Mouse (Mus musculus): ENCODE measurements at regions not wholly inside any gene's neighbourhood (a gene's known extent, or its start where the extent isn't known, plus 50 kb on each side); places are given as distances from the start of the nearest gene placed in this dataset.
A peak's percentile ranks its signal among the peaks of the same experiment; 100 is the strongest.

DNA sequence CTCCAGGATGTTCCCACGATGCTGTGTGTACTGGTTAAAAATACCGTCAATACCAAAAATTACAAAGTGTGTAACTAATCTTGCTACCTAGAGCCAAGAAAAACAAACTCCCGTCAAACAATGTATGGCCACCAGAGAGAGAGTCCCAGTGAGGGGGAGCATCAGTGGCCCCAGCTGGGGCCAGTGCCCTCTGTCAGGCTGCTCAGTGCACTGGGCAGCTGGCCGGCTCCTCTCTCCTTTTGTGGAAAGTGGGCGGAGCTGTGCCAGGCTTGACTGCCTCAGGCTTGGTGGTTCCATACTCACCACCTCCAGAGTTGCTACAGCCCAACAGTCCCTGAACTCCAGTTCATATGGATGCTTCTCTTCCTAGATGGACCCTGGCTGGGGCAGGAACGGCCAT, 53.8 kb upstream of the Sept5 start:
- no peak for DNase-seq (ENCODE audit: low read depth, low spot score)

DNA sequence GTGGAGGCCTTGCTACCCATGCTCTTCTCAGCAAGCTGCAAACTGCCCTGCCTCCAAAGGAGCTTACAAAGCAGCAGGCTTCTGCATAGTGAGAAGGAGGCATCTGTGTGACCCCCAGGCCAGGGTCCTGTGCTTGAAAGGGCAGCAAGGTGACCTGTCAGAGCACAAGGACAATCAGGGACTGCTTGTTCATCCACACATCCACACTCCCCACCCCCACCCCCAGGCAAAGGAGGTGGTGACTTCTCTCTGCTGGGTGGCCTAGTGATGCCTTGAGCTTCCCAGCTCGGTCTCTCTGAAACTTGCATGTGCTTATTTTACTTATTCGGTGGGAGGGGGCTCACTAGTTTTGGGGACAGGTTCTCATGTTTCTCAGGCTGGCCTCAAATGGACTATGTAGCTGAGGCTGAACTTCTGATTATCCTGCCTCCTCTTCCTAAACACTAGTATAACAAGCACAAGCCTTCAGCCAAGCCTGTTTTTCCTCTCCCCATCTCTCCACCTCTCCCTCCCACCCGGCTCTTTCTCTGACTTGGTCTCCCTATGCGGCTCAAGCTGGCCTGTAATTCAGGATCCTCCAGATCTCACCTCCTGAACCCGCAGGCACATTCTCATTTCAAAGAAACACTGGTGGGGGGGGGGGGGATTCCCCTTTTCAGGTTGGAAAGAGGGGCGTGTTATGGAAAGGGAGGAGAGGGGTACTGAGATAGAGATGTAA, 56.4 kb upstream of the Sept5 start:
- DNase-seq (ENCODE audit: low read depth, low spot score): no peak

DNA sequence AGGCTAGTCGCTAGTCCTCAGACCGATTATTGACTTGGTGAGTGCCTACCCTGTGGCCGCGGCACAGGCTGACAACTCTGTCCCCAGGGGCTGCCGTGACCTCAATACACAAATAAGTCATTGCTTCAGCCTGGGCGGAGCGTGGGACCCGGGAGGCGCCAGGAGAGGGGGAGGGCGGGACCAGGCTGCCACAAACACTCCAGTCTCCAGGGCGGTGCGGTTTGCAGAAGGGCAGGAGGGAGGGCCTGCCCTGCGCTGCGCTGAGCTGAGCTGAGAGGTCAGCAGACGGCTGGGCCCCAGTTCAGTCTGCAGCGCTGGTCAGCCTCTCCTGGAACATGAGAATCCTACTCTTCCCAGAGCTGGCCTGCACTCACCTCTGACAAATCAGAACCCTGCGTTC, 57.2 kb upstream of the Sept5 start:
- DNase-seq (ENCODE audit: low read depth, low spot score): peak; percentile 36

DNA sequence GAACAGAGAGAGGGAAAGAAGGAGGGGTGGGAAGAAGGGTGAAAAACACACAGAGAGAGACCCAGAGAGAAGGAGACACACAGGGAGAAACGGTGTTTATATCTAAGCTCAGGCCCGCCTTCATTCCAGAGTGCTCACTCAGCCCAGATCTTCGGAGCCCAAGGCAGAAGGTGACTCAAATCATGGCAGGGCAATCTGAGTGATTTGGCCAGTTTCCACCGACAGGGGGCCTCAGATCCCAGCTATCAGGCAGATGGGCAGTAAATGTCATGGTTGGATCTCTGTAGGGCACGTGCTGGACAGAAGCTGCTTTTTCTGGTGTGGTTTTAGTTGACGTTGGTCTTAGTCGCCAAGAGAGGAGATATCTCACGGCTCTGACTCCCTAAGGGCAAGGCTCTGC, 57.6 kb upstream of the Sept5 start:
- peak; percentile 60 for DNase-seq (ENCODE audit: low read depth, low spot score)

DNA sequence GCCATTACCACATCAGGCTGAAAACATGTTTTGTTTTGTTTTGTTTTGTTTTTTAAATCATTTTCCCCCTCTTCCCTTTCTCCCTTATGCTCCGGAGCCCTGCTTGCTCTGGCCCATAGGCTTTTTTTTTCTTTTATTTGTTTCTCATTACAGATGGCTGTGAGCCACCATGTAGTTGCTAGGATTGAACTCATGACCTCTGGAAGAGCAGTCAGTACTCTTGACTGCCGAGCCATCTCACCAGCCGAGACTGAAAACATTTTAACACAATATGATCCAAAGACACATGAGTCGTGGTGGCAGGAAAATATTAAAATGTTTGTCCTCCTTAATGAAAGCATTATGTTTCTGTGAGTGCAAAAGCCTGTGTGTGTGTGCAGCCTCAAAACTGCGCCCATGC, 65.8 kb upstream of the Sept5 start:
- DNase-seq (ENCODE audit: low read depth, low spot score): no peak

DNA sequence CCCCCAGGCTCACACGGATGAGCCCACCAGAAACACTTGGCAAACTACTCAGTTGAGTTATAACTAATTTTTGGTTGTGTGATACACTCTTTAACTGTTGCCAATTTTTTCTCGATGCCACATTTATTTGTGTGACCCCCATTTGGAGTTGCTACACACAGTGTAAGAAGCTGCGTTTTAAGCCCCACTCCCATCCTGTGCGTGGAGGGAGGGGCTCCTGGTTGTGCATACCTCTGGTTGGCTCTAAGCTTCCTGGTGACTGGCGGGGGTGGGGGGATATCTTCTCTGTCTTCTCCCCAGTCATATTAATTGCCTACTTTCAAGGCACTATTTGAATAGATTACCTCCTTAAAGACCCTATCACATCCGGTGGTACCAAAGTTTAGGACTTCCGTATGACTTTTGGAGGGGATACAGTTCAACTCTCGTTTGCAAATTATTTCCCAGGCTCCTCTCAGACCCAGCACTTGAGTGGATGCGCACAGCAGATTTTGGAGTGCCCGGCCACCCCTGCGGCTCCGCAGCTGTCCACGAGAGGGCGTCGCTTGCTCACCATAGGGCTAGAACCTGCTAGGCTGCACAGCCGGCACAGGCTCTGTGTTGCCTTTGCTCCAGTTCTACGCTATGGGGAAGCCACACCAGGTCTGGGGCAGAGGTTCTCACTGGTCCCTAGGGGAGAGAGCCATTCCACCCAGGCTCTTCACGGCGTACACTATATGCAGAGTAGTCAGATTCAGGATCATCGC, 66.5 kb upstream of the Sept5 start:
- peak; percentile 41 for DNase-seq (ENCODE audit: low read depth, low spot score)

DNA sequence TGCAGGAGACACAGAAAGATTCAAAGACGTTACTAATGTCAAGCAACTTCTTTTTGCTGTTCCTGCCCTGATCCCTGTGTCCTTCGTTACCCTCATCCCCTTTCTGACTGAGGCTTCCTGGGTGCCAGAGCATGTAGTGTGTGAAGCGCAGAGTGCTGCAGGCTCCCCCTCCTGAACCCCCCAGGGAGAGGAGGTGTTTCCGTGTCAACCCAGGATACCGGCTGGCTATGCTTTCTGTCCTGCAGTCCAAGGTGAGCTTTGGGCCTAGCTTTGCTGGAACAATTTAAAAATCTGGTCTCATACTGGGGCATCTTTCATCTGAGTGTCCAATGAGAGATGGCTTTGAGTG, 67.0 kb upstream of the Sept5 start:
- no peak for DNase-seq (ENCODE audit: low read depth, low spot score)

DNA sequence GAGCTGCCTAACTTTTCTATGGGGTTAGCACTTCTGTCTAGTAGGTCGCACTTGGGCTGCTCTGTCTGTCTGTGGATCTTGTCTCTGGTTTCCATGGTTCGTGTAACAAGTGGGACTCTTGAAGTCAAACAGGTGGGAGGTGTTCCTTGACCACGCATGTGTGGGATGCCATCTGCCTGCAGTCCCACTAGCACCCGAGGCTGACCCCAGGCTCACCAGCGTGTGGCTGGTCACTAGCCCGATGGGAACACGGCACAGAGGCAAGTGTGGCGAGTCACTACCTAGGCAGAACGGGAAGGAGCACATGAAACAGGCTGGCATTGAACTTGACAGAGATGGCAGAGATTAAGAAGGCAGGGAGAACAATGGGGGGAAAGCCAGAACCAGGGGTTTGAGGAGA, 72.5 kb upstream of the Cldn5 start:
- DNase-seq (ENCODE audit: low read depth, low spot score): no peak

DNA sequence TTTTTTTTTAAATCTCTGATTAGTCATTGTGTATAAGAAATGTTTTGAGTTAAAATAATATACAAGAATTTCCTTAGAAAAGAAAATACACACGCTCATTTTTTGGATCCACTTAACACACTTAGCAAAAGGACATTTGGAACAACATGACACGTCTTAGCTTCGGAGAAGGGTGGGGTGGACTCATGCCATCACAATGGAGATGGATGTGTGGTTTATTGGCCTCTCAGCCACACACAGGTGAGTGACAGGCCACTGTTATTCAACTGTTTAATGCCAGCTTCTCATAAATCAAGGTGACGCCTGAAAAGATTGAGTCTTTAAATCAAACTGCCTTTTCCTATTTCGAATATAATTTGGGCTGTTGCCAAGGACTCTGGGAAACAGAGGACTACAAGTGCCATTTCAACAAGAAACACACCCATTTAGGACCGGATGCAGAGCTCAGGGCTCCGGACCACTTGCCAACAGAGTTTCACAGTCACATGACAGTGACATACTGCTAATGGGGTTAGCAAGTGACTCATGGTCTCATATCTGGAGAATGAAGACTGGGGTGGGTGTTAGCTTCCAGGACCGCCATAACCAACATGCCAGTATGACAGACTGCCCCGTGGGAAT, 71.5 kb upstream of the Cldn5 start:
- DNase-seq (ENCODE audit: low read depth, low spot score): no peak

DNA sequence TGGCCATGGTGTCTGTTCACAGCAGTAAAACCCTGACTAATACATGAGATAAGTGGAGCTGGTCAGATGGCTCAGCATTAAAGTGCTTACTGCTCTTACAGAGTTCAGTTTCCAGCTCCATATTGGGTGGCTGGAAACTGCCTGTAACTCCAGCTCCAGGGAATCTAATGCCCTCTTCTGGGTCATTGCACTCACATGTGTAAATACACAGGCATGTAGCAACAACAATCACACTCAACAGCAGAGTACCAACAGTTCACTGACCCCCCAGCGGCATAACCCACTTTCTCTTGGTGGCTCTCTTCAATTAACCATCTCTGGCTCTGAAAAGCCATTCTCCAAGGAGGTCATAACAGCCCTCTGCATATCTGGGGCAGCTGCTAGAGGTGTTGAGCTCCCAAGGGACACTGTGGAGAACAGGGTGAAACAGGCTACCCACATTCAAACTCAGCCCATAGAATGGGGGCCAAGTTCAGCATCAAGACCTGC, 65.0 kb upstream of the Cldn5 start:
- no peak for DNase-seq (ENCODE audit: low read depth, low spot score)

DNA sequence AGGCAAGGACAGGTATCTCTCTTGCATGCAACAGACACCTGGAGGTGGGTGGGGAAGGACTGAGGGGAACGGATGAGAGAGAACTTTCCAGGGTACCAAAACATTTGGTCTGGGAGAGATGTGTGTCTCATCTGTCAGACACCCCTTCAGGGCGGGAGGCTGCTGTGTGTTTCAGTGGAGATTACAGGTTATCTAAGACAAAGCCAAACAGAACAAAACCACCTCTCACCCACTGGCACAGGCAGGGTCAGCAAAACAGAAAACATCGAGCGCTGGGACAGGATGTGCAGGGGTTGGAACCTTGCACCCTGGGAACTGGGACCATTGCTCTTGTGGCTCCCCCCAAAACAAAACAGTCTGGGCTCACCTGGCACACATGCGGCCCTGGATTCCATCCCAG, 63.6 kb upstream of the Cldn5 start:
- no peak for DNase-seq (ENCODE audit: low read depth, low spot score)

DNA sequence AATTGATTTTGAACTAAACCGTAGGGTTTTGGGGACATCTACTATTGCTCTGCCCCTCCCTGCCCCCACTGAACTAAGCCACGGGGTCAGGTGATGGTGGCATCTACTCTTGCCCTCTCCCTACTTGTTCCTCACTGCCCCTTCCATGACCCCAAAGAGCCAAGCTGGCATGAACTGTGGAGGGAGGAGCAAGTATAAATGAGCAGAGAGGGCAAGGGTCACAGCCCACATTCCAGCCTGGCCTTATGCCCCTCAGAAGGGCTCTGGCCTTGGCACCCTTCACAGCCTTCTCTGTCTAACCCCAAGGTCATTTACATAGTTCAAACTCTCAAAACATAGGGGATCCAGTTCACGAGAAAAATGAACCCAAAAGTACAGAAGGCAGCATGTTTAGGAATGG, 61.3 kb upstream of the Cldn5 start:
- DNase-seq (ENCODE audit: low read depth, low spot score): no peak

DNA sequence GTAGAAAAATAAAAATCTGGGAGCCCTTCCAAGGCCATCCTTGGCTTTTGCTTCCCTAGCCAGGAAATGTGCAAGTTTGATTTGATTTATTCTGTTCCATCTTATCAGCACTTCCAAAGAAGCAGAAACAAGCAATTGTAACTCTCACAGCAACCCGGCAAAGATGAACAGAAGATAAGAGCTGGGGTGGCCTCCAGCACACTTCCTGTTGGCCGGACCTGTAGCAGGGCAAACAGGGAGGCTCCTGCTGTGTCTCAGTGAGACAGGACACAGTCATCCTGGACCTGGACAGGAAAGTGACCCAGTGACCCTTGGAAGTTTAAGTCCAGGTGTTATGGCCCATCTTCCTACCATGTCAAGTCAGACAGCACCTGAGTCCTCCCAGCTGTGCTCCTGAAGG, 58.6 kb upstream of the Cldn5 start:
- DNase-seq (ENCODE audit: low read depth, low spot score): no peak

DNA sequence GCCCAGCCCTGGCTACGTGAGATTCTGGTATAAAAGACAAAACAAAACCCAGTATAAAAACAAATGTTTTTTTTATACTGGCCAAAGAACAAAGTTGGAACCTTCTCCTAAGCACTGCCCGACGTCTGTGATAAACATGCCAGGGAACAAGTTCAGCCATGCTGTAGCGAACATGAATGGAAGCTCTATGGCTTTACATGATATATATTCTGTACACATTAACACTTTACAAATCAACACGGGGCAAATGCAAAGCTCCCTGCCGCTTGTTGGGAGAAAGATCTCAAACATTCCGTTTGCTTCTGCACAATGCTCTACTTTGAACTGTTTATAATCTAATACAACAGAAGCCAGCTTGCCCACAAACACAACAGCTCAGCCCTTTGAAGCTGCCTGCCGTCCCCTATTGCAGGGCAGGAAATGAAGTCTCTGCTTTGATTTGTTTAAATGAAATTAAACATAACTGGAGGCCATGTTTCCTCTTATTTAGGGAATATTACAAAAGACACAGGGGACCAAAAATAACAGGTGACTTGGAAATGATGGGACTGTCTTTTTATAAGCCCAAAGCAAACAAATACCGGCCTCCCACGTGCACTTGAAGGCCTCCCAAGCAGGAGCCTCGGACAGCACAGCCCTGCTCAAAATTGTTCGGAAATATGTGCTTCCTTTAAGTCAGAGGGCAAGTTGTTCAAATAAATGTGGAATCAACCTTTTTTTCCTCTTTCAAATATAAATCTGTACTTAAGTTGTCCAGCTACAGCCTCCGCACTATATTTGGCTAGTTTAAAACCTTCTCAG, 56.0 kb upstream of the Cldn5 start:
- DNase-seq (ENCODE audit: low read depth, low spot score): no peak

DNA sequence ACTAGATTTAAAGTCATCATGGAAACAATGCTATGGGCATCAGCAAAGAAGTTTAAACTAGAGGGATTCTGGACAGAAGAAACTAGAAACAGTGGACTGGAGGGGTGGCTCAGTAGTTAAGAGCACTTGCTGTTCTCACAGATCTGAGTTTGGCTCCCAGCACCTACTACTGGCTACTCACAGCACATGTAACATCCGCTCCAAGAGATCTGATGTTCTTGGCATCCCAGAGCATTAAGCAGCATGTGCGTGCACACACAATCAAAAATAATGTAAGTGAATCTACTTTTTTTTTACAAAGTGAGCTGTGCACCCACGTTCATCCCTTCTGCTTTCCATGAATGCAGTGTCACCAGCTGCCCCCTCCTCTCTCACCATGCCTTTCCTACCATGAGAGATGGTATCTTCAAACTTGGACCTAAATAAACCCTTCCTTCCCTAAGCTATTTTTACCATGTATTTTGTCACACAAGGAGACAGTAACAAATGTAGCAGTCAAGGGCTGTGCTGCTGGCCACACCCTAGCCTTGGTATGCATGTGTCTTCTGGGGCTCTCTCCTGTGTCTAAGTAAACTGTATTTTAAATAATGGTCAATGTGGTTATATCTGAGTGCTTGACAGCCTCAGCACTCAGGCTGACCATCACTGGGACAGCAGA, 53.3 kb upstream of the Cldn5 start:
- no peak for DNase-seq (ENCODE audit: low read depth, low spot score)

DNA sequence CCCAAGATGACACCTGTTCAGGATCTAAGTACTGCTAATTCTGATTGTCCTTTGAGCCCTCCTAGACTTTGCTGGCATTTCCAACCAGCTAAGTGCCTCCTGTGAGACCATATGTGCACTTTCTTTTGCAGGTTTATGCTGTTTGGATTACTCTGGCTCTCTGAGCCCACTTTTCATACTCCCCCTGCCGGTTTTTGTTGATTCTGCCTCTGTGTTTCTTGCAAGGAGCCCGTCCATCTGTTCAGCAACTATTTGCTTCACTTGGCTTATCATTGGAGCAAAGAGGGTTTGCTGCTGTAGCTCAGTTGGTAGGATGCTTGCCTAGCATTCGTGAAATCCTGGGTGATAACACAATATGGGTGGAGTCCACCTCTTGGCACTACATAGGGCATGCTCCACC, 52.8 kb upstream of the Cldn5 start:
- DNase-seq (ENCODE audit: low read depth, low spot score): no peak

DNA sequence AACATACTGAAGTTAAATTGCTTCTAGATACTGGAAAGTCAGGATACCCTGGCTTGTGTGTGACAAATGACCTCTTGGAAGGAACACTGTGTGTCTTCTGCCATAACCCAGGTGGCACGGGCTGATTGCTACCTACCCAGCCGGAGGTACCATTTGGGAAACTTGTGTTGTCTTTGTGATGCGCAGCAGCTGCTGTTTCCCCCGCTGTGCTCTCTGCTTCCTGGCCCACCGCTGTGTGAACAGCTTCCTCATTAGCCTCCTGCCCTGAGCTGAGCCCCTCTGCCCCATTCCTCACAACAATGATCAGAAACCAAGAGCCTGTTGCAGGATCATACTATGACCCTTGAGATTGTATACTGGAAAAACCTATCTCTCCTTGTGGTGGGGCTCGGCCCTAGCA, 51.9 kb upstream of the Cldn5 start:
- DNase-seq (ENCODE audit: low read depth, low spot score): no peak

All from CD4-positive, CD25-positive, alpha-beta regulatory T cell, adult 2 months (primary cell).